Mouse (Mus musculus): Measurements from ENCODE around the gene Gm11992. TPM values are rescaled to one million over a fixed set of nuclear protein-coding genes. Genes with fewer than 3 reads are reported as not detected.

The Gm11992 gene
- polyA plus RNA-seq (2021; fragmentation: Nextera tagmentation), result 1.0 and 1.3 TPM in 2 replicates
- long read RNA-seq, experiment 1, transcript Gm11992-201 (7 exons, 2,400 nt), result major isoform, 5 of 7 reads
- long read RNA-seq, experiment 1, partial matches to known transcripts, result 0 of 7 reads
- long read RNA-seq, experiment 1, other reads (novel, unspliced or antisense), result 2 of 7 reads
- long read RNA-seq, experiment 2, partial matches to known transcripts, result 0 of 1 reads
- long read RNA-seq, experiment 2, other reads (novel, unspliced or antisense), result 0 of 1 reads

DNA sequence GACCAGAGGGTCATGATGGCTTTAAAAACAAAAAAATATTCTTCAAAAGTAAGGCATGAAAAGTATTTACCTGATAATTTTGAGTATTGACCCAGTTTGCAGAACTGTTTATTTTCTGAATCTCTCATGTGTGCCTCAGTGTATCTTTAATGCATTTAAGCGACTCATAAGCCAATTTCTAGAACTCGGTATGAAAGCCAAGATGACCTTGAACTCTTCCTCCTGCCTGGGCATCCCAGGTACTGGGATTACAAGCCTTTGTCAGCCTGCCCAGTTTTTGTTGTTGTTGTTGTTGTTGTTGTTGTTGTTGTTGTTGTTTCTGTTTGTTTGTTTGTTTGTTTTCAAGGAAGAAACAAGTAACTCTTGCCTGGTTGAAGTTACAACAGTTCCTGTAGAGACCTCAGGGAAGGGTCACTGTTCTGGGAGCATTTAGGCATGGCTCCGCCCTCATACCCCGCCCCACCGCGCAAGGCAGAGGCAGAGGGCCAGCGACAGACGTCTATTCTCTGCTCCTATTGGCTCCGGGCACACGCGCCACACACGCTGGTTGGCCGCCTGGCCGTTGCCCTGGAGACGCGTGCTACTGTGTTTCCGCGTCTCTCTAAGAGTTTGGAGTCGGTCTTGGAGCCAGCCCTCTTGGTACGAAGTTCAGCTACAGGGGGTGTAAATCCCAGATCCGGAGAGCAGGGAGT lies at the start of gene Gm11992:
Gene Gm11992 (plus strand): TSS at position 584 of the 692 bp plus-strand sequence.

DNA sequence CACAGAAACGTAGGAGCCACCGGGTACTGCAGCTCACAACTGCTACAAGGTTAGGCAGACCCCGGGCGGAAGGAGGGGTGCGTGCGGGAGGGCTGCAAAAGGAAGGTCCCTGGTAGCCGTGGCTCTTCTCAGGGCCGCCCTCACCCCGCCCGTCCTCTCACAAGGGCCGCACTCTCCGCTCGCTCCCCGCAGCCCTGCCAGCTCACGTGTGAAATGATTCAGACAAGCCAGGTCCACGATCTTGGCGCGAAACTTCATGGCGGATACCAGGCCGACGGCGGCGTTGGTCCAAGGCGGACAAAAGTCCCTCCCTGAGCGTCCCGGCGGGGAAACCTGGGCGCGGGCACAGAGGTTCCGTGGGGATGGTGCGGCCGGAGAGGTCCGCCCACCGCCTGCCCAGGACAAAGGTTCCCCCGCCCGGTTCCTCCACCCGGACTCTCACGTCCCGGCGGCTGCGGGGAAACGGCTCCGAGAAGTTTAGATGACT lies 37.5 kb upstream of the Gm11992 start, which contains the start of gene Hus1:
Gene Hus1 (minus strand): TSS at position 339 of the 487 bp plus-strand sequence.

GRCm38 (mm10) chr11:9048703-9049060 lies 288 bp downstream of the Gm11992 start, which contains the start of gene Sun3:
TSS of gene Sun3 (minus strand) at chr11:9048991.

GRCm38 (mm10) chr11:9118050-9118420 lies 69.6 kb downstream of the Gm11992 start, which contains the start of gene Upp1:
TSS of gene Upp1 (plus strand) at chr11:9118103.

Other genes starting within 250 kb of the Gm11992 start
- not detected in 2 replicates for gene Pkd1l1, start 75.3 kb upstream of the Gm11992 start, polyA plus RNA-seq (2021; fragmentation: Nextera tagmentation)
- gene Hus1, start 37.4 kb upstream of the Gm11992 start, polyA plus RNA-seq (2021; fragmentation: Nextera tagmentation), result 4.9 and 6.1 TPM in 2 replicates
- gene Sun3, start 397 bp downstream of the Gm11992 start, polyA plus RNA-seq (2021; fragmentation: Nextera tagmentation), result 0.17 and 0.21 TPM in 2 replicates
- 4.2 and 4.9 TPM in 2 replicates for gene Upp1, start 69.5 kb downstream of the Gm11992 start, polyA plus RNA-seq (2021; fragmentation: Nextera tagmentation)
- 0.01 TPM in 1 of 2 replicates, not detected in the other for gene Abca13, start 143.3 kb downstream of the Gm11992 start, polyA plus RNA-seq (2021; fragmentation: Nextera tagmentation)

Measured in left cerebral cortex, adult 6 months (tissue).